Mouse (Mus musculus): ENCODE measurements at regions not wholly inside any gene's neighbourhood (a gene's known extent, or its start where the extent isn't known, plus 50 kb on each side); places are given as distances from the start of the nearest gene placed in this dataset.

DNA sequence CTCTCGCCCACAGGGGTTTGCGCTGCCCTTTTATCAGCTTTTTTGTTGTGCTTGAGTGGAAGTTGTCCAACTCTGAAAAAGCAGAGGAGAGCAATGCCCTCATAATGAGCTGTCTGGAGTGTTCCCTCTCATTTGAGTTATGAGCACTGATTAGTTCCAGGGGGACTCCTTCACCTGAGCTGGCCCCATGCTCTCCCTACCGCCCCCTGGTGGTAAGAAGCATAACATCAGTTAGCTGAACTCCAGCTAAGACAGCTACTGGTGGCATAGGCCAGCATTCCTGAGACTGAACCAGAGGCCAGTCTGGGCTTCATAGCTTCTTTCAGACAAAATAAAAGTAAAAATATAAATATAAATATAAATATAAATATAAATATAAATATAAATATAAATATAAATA, 92.9 kb downstream of the Nptx2 start:
- TF ChIP-seq CTCF (IDR thresholded peaks at IDR 0.05) = peak; percentile 60
- no peak for TF ChIP-seq EP300 (IDR thresholded peaks at IDR 0.05)
